Mouse (Mus musculus): ENCODE data around the gene Pcgf2. TPM values are rescaled to one million over a fixed set of nuclear protein-coding genes. Genes with fewer than 3 reads are reported as not detected.

The Pcgf2 gene
- polyA plus RNA-seq, 1 experiment from 2014 or later: 24.1 TPM

DNA sequence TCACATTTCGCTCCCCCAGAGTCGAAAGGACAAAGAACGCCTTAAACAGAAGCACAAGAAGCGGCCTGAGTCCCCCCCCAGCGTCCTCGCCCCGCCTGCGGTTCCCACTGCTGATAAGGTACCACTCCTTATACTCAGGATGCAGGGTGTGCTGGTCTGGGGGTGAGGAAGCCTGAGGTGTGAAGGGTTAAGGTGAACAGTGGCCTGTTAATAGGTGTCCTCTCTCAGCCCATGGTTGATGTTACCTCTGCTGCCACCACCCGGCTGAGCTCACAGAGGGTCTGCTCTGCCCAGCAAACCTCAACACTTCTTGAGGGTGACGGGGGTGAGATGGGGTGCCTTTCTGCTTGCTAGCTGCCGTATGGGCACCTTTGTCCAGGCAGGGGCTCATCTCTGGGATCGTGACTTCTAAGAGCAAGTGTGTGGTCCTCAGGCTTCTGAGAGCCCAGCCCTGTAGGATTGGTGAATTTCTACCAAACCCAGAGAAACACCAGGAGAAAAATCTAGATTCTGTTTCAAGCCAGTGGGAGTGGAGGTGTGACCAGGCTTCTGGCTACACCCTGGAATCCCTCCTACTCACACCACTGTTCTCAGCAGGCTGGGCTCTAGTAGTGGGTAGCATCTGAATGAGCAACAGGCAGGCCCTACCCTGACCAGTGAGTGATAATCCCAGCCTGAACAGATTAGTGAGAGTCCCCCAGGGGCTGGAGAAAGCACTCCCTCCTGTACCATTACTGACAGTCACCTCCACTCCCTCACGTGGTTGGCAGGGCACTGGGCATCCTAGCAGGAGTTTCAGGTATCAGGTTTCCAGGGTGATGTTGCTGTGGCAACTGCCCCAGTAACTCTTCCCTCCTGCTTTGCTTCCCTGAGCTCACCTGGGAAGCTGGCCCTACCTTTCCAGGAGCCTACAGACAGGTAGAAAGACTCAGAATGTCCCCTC, 29.8 kb downstream of the Pcgf2 start:
- Histone ChIP-seq H3K27ac (replicated peaks) (peak overlapping the region; percentile 66), H3K4me3 (0 out of 2 replicates have a peak overlapping the region, but pooled peaks have one; percentile 5), H3K36me3 (replicated peaks) (peaks cover 100% of the 10 kb centered on the region), H3K4me1 (peaks cover 42% of the 10 kb centered on the region), H3K9me3 (no peaks in the 10 kb centered on the region), H3K27me3 (replicated peaks; ENCODE audit: low read depth, poor library complexity, severe bottlenecking) (no peaks in the 10 kb centered on the region)
- 63% methylated on average over 13 of the region's 13 CpGs for WGBS
- no peak for DNase-seq (ENCODE audit: low spot score)

DNA sequence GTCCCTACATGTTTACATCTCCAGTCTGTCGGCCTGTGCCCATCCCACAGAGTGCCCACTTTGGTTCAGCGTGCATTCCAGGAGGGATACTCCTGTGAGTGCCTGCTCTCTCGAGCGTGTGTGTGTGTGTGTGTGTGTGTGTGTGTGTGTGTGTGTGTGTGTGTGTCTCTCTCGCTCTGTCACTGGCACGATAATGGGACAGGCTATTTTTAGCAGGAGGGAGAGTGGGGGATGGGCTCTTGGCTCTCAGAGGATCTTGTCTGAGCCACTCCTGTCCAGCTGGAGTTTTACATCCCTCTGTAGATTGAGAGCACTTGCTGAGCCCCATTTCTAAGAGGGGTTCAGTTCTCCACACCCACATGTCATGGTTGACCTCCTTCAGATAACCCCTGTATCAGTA, 30.5 kb downstream of the Pcgf2 start:
- no peak for DNase-seq (ENCODE audit: low spot score)
- Histone ChIP-seq H3K4me3 (peak overlapping the region; percentile 11; the same call in 1 of the 2 replicates), H3K27me3 (replicated peaks; ENCODE audit: low read depth, poor library complexity, severe bottlenecking) (no peaks in the 10 kb centered on the region), H3K4me1 (peaks cover 48% of the 10 kb centered on the region), H3K36me3 (replicated peaks) (peaks cover 99% of the 10 kb centered on the region), H3K9me3 (no peaks in the 10 kb centered on the region), H3K27ac (replicated peaks) (peak overlapping the region; percentile 66; the same call in 1 of the 2 replicates)
- WGBS: 28% methylated on average over 6 of the region's 6 CpGs

DNA sequence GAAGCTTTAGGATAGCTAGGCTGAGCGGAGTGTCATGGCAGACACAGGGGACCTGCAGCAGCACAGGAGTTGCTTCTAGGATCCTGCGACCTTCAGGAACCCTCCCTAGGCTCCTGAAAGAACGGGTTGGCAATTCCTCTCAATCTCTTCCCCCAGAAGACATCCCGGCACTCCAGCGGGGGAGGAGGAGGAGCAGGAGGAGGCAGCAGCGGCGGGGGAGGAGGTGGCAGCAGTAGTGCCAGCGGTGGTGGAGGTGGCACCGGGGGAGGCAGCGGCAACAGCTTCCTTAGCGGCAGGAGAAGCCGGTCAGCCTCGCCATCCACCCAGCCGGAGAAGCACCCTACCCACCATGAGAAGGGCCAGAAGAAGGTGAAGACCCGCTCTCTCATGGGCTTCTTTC, 31.0 kb downstream of the Pcgf2 start:
- DNase-seq (ENCODE audit: low spot score): no peak
- Histone ChIP-seq H3K4me3 (peak overlapping the region; percentile 11; the same call in 1 of the 2 replicates), H3K27me3 (replicated peaks; ENCODE audit: low read depth, poor library complexity, severe bottlenecking) (no peaks in the 10 kb centered on the region), H3K36me3 (replicated peaks) (peaks cover 93% of the 10 kb centered on the region), H3K27ac (replicated peaks) (peak overlapping the region; percentile 52), H3K9me3 (no peaks in the 10 kb centered on the region), H3K4me1 (peaks cover 54% of the 10 kb centered on the region)
- 53% methylated on average over 15 of the region's 15 CpGs for WGBS

DNA sequence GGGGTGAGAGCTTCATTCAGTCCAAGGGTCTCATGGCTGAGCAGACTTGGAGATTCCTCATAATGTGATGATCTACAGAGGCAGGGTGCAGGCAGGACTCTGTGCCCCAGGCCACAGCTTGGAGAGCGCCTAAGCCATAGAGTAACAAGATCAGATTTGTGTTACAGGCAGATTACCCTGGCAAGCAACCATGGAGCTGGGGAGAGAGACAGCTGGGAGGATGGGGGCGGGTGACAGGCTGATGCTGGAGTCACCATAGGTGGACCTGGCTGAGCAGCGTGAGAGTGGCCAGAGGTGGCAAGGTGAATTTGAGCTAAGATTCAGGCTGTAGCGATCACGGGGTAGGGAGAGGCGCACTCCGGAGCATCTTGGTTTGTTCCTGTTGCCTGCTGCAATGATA, 32.1 kb downstream of the Pcgf2 start:
- peaks cover 82% of the 10 kb centered on the region for H3K36me3 ChIP-seq (replicated peaks)

DNA sequence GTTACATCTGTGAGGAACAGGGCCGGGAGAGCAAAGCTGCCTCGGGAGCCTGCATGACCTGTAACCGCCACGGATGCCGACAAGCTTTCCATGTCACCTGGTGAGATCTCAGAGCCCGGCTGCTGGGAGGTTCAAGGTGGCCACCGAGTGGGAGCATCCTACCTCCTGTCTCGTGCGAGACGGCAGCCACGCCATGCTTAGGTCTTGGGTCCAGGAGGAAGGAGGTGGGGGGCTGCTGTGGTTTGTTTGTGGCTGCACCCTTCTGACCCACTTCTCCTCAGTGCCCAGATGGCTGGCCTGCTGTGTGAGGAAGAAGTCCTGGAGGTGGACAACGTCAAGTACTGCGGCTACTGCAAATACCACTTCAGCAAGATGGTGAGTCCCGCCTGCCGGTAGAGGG, 33.5 kb downstream of the Pcgf2 start:
- peaks cover 68% of the 10 kb centered on the region for H3K36me3 ChIP-seq (replicated peaks)
- peaks cover 8% of the 10 kb centered on the region for H3K27me3 ChIP-seq (replicated peaks; ENCODE audit: low read depth, poor library complexity, severe bottlenecking)
- H3K4me3 ChIP-seq: no peak overlapping the region
- H3K9me3 ChIP-seq: no peaks in the 10 kb centered on the region
- no peak for DNase-seq (ENCODE audit: low spot score)
- WGBS: 91% methylated on average over 15 of the region's 15 CpGs
- H3K27ac ChIP-seq (replicated peaks): 0 out of 2 replicates have a peak overlapping the region, but pooled peaks have one; percentile 2
- H3K4me1 ChIP-seq: peaks cover 68% of the 10 kb centered on the region

More for the DNA sequence above, 32.1 kb downstream of the Pcgf2 start:
- H3K4me1 ChIP-seq: peaks cover 58% of the 10 kb centered on the region
- no peaks in the 10 kb centered on the region for H3K9me3 ChIP-seq
- H3K27ac ChIP-seq (replicated peaks): no peak overlapping the region
- no peak for DNase-seq (ENCODE audit: low spot score)
- no peaks in the 10 kb centered on the region for H3K27me3 ChIP-seq (replicated peaks; ENCODE audit: low read depth, poor library complexity, severe bottlenecking)
- H3K4me3 ChIP-seq: peak overlapping the region; percentile 13; the same call in 1 of the 2 replicates
- WGBS: 88% methylated on average over 7 of the region's 7 CpGs

DNA sequence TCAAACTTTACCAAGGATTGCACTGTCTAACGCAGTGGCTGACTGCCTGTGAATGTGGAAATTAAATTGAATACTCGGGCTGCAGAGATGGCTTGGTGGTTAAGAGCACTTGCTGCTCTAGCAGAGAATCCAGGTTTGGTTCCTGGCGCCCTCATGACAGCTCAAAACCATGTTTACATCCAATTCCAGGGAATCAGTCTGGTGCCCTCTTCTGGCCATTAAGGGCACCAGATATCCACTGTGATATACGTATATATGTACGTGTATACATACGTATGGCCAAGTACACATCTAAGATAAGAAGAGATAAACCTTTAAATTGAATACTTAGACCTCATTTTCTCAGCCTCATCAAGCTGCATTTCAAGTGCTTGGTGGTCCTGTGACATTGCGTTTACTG, 34.1 kb downstream of the Pcgf2 start:
- H3K4me1 ChIP-seq: peaks cover 74% of the 10 kb centered on the region

DNA sequence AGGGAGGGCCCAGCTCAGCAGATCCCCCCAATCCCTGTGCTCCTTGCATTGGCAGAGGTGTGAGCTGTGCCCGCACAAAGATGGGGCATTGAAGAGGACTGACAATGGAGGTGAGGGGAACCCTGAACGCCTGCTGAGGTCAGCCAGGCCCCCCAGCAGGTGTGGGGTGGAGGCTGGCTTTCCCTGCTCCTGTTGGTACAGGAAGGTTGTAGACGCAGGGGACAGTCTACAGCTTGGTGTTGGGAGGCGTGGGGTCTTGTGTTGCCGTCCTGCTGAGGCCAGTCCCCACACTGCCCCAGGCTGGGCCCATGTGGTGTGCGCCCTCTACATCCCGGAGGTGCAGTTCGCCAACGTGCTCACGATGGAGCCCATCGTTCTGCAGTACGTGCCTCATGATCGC, 34.9 kb downstream of the Pcgf2 start:
- H3K4me1 ChIP-seq: peaks cover 74% of the 10 kb centered on the region
- H3K36me3 ChIP-seq (replicated peaks): peaks cover 55% of the 10 kb centered on the region

More for the DNA sequence above, 34.1 kb downstream of the Pcgf2 start:
- Histone ChIP-seq H3K27ac (replicated peaks) (no peak overlapping the region), H3K36me3 (replicated peaks) (peaks cover 63% of the 10 kb centered on the region), H3K9me3 (no peaks in the 10 kb centered on the region), H3K4me3 (no peak overlapping the region), H3K27me3 (replicated peaks; ENCODE audit: low read depth, poor library complexity, severe bottlenecking) (peaks cover 14% of the 10 kb centered on the region)
- WGBS: 95% methylated on average over 7 of the region's 7 CpGs
- DNase-seq (ENCODE audit: low spot score): no peak

DNA sequence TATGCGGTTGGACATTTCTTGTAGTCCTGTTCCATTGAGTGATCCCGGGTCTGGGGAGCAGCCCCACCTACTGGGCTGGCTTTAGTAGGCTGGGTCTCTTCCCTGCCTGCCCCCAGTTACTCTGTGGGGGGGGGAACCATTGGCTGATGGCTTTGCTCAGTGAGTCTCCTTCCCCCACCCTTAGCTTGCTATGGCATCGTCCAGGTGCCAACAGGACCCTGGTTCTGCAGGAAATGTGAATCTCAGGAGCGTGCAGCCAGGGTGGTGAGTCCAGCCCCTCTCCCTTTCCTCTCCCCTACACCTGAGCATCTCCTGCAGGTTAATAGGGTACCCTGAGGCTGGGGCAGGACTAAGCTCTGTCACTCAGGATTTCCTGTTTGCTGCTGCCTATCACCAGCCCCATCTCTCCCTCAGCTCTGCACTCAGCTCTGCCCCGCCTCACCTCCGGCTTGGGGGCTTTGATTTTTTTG, 35.5 kb downstream of the Pcgf2 start:
- no peaks in the 10 kb centered on the region for H3K9me3 ChIP-seq
- H3K4me1 ChIP-seq: peaks cover 71% of the 10 kb centered on the region
- peaks cover 49% of the 10 kb centered on the region for H3K36me3 ChIP-seq (replicated peaks)
- DNase-seq (ENCODE audit: low spot score): peak; percentile 44
- peak overlapping the region; percentile 97 for H3K27ac ChIP-seq (replicated peaks)
- peak overlapping the region; percentile 92 for H3K4me3 ChIP-seq
- WGBS: 20% methylated on average over 6 of the region's 6 CpGs
- H3K27me3 ChIP-seq (replicated peaks; ENCODE audit: low read depth, poor library complexity, severe bottlenecking): peaks cover 23% of the 10 kb centered on the region

More for the DNA sequence above, 34.9 kb downstream of the Pcgf2 start:
- no peak for DNase-seq (ENCODE audit: low spot score)
- H3K9me3 ChIP-seq: no peaks in the 10 kb centered on the region
- peaks cover 22% of the 10 kb centered on the region for H3K27me3 ChIP-seq (replicated peaks; ENCODE audit: low read depth, poor library complexity, severe bottlenecking)
- 88% methylated on average over 13 of the region's 13 CpGs for WGBS
- H3K4me3 ChIP-seq: peak overlapping the region; percentile 92
- no peak overlapping the region for H3K27ac ChIP-seq (replicated peaks)

DNA sequence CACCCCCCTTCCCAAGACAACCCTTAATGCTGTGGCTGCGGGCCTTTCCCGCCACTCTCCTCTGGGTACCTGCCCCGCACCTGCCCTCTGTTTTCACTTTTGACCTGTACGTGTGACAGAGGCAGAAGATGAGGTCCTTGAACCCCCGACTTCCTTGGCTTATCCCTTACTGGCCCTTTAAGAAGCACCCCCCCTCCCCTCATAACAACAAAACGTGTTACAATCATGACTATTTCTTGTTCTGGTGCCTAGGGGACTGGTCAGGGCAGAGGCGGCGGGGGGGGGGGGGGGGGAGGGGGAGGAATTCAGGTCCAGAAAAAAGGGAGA, 36.0 kb downstream of the Pcgf2 start:
- peaks cover 71% of the 10 kb centered on the region for H3K4me1 ChIP-seq
- DNase-seq (ENCODE audit: low spot score): no peak

DNA sequence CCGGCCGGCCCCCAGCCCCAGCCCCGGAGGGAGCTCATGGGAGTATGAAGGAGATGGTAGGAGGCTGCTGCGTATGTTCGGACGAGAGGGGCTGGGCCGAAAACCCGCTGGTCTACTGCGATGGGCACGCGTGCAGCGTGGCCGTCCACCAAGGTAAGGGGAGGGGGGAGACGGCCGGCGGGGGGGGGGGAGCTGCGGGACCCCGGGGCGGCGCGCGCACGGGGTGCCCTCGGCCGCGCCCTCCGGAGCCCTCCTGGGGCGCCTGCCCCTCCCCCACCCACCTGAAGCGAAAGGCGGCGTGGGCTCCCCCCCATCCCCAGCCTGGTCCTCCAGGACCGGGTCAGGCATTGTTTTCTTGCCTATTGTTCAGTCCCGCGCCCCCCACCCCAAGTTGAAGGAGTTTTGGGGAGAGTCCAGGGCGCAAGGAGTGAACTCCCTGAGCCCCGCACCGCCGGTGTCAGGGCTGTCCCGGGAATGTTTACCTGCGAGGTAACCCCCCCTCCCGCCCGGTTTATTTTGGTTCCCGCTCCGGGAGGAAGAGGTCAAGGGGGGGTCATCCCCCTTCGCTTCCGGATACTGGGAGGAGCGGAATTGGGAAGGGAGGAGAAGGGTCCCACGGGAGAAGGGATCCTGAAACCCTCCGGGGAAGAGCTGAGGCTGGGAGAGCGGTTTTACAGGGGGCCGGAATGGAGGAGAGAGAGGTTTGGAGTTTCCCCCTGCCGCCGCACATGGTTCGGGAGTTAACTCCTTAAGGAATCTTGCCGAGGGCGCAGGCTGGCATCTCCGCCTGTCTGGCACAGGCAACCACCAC, 36.6 kb downstream of the Pcgf2 start:
- H3K27me3 ChIP-seq (replicated peaks; ENCODE audit: low read depth, poor library complexity, severe bottlenecking): peaks cover 31% of the 10 kb centered on the region
- H3K9me3 ChIP-seq: no peaks in the 10 kb centered on the region
- H3K27ac ChIP-seq (replicated peaks): peak overlapping the region; percentile 97
- WGBS: 1% methylated on average over 51 of the region's 57 CpGs
- peak overlapping the region; percentile 92 for H3K4me3 ChIP-seq
- H3K36me3 ChIP-seq (replicated peaks): peaks cover 38% of the 10 kb centered on the region
- DNase-seq (ENCODE audit: low spot score): peak; percentile 74
- H3K4me1 ChIP-seq: peaks cover 71% of the 10 kb centered on the region

More for the DNA sequence above, 36.0 kb downstream of the Pcgf2 start:
- Histone ChIP-seq H3K36me3 (replicated peaks) (peaks cover 44% of the 10 kb centered on the region), H3K9me3 (no peaks in the 10 kb centered on the region), H3K27ac (replicated peaks) (peak overlapping the region; percentile 97), H3K4me3 (peak overlapping the region; percentile 92), H3K27me3 (replicated peaks; ENCODE audit: low read depth, poor library complexity, severe bottlenecking) (peaks cover 26% of the 10 kb centered on the region)
- WGBS: under 1% methylated on average over 6 of the region's 8 CpGs

DNA sequence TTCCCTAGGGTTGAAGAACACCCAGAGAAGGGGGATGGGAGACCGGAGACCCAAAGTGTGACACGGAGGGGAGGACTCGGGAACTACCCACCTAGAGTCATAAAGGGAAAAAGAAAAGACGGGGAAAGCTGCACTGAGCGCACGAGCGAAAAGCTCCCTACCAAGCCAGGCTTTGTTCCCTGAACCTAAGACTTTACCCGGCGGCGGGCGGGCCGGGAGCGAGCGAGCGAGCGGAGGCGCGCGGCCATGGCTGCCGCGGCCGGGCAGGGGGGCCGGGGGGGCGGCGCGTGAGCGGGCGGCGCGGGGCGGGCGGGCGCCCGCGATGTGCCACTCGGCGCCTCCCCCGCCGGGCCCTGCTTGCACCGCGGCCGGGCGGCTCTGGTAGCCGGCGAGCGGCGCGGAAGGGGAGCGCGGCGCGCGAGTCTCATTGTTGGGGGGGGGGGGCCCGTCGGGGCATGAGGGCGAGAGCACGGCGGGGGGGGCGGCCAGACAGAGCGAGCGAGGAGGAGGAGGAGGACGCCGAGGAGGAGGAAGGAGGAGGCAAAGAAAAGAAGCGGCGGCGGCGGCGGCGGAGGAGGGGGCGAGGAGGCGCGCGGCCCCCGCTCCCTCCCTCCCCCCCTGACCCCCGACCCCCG, 37.3 kb downstream of the Pcgf2 start, which contains the start of gene Mllt6:
Gene Mllt6 (plus strand): TSS at position 522 of the 635 bp plus-strand sequence.
- 2% methylated on average over 58 of the region's 76 CpGs for WGBS

More for the DNA sequence above, 37.3 kb downstream of the Pcgf2 start, which contains the start of gene Mllt6:
- Histone ChIP-seq H3K4me1 (peaks cover 66% of the 10 kb centered on the region), H3K27ac (replicated peaks) (peak within 1 kb of the TSS; percentile 97), H3K4me3 (peak within 1 kb of the TSS; percentile 92), H3K36me3 (replicated peaks) (peaks cover 31% of the 10 kb centered on the region), H3K9me3 (no peaks in the 10 kb centered on the region), H3K27me3 (replicated peaks; ENCODE audit: low read depth, poor library complexity, severe bottlenecking) (peaks cover 34% of the 10 kb centered on the region)
- DNase-seq (ENCODE audit: low spot score): peak; percentile 88
